Mouse (Mus musculus) hematopoietic multipotent progenitor cell, adult 10-12 weeks (in vitro differentiated cells): Measurements from ENCODE around the gene Gpr37l1. TPM values are rescaled to one million over a fixed set of nuclear protein-coding genes. Genes with fewer than 3 reads are reported as not detected.

Experiments
- polyA plus RNA-seq: library from polyadenylated mRNA; stranded (reverse); fragments of >175 nt; gene quantifications from 2 replicates; pipeline ENCODE4 v1.2.3, GENCODE M21; 2012; ENCODE audit warnings: low replicate concordance

Gpr37l1 gene
- polyA plus RNA-seq = not detected in 2 replicates

DNA sequence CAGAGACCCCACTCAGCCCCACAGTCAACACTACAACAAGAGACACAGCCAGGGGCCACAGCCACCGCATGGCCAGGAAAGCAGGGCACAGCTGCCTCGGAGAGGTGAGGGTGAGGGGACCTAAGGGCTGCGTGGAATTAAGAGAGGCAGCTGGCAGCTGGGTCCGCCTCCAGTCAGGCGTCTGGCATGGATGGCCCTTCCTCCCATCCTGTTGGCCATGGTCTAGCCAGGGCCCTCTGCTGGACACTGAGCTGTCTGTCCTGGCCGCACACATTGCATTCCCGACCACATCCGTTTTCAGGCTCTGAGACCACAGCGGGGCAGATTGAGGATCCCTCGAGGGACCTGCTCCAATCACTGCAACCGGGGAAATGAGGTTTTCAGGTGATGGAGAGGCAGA lies at the start of gene Gpr37l1:
Gpr37l1 (minus strand) TSS at position 247 of the 400 bp plus-strand sequence.

DNA sequence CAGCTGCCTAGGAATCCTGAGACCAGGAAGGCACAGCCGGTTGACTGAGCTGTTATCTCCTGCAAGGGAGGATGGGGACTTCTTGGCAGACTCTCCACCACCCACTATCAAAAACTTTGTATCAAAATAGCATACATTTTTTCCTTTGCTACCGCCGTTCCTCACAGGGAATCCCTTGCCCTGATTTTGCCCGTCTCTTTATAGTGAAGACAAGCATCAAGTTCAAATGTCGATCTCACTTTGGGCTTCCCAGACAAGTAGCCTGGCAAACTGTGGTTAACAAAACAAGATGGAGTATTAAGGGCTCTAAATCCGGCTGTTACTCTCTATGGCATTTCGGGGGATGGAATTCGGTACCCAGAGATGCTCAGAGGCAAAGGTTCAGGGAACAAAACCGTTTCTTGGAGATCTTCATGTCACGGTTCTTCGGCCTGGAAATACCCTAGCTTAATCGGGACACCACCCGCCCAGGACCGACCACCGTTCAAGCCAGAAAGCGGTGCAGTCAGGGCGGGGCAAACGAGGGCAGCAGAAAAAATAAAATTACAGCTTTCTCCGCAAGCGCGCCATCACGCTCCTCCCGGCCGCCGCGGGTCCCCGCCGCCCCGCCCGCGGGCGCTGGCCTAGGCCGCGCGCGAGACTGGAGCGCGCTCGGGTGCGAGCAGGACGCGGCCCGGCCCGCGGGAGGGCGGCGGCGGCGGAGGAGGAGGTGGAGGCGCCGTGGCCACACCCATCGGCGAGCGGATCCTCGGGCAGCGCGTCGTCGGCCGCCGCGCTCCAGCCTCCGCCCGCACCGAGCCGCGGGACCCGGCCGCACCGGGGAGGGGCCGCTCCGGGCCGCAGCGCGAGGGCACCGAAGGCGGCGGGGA lies 21.2 kb downstream of the Gpr37l1 start, which contains the start of gene Arl8a:
Arl8a (plus strand) TSS at position 748 of the 869 bp plus-strand sequence.

DNA sequence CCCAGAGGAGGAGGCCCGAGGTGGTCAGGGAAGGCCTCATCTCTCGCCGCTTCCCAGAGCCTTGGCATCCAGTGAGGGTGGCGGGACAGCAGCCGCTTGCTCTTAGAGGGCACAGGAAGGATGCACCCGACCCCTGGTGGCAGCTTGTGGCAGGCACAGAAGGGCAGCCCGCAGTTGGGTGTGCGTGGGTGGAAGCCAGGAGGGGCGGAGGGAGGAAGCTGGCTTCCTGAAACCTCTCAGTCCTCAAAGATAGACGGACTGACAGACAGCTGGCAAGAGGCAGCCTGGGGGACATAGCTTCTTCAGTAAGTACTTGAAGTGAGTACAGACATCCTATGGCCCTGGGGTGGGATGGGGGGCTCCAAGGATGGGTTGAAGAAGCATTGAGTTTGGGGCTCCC lies 35.0 kb downstream of the Gpr37l1 start, which contains the start of gene Ptpn7:
Ptpn7 (plus strand) TSS at position 228 of the 400 bp plus-strand sequence.

Other genes starting within 250 kb of the Gpr37l1 start
- gene Ppp1r12b, start 211.7 kb downstream of the Gpr37l1 start, polyA plus RNA-seq = 3.7 and 4.6 TPM in 2 replicates
- gene Ube2t, start 205.1 kb downstream of the Gpr37l1 start, polyA plus RNA-seq = 11.1 and 11.4 TPM in 2 replicates
- 0.04 TPM in 1 of 2 replicates, not detected in the other for gene Lgr6, start 62.4 kb downstream of the Gpr37l1 start, polyA plus RNA-seq
- 63.6 and 82.9 TPM in 2 replicates for gene Ptpn7, start 35.0 kb downstream of the Gpr37l1 start, polyA plus RNA-seq
- gene Arl8a, start 20.9 kb downstream of the Gpr37l1 start, polyA plus RNA-seq = 116 and 131 TPM in 2 replicates
- gene Elf3, start 90.9 kb upstream of the Gpr37l1 start, polyA plus RNA-seq = 0.06 TPM in 1 of 2 replicates, not detected in the other
- gene Rnpep, start 116.4 kb upstream of the Gpr37l1 start, polyA plus RNA-seq = 36.5 and 52.8 TPM in 2 replicates
- 1.4 and 2.3 TPM in 2 replicates for gene Timm17a, start 146.1 kb upstream of the Gpr37l1 start, polyA plus RNA-seq
- gene Lmod1, start 157.1 kb upstream of the Gpr37l1 start, polyA plus RNA-seq = not detected in 2 replicates
- gene Shisa4, start 207.6 kb upstream of the Gpr37l1 start, polyA plus RNA-seq = 0.47 and 0.56 TPM in 2 replicates